Mouse (Mus musculus) forelimb bud, embryonic 11.5 days (tissue): ENCODE measurements at regions not wholly inside any gene's neighbourhood (a gene's known extent, or its start where the extent isn't known, plus 50 kb on each side); places are given as distances from the start of the nearest gene placed in this dataset.
A peak's percentile ranks its signal among the peaks of the same experiment; 100 is the strongest.
"Not testable (repeated sequence)": the region's sequence is repeated elsewhere in the genome, so short reads cannot be mapped to it uniquely, and the experiment has no call there.

Source experiments
- DNase-seq: peaks from one replicate; pipeline ENCODE4 v3.0.0-alpha.2; 2012; ENCODE audit warnings: low read depth, low spot score

DNA sequence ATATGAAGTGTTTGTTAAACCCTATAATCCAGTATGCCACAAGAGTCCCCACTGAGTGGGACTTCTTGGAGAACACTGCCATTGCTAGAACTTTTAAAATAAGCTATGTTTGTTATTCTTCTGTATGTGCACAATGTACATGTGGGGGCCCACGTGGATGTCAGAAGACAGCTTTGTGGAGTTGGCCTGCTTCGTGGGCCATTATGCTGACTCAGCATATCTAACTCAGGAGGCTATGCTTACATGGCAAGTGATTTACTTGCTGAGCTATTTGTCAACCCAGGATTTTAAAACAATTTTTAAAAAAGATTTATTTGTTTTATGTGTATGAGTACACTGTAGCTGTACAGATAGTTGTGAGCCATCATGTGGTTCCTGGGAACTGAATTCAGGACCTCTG lies 207.6 kb upstream of the Steap1 start:
- DNase-seq, result no peak

DNA sequence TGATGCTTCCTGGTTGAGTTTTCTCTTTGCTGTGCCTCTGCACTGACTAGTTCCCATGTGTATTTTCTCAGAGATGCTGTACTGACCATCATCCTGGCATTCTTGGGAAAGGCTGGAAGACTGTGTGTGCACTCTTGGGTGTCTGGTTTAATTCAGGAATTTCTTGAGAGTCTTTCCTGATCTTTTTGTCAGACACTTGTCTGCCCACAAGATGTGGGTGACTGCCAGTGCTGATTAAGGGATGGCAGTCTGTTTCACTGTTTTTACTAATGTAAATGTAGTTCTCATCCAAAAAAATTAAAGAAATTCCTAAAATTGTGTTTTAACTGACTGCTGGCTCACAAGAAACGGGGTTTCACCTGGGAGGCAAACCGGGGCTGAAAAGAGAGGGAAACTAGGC lies 206.7 kb upstream of the Steap1 start:
- no peak for DNase-seq

DNA sequence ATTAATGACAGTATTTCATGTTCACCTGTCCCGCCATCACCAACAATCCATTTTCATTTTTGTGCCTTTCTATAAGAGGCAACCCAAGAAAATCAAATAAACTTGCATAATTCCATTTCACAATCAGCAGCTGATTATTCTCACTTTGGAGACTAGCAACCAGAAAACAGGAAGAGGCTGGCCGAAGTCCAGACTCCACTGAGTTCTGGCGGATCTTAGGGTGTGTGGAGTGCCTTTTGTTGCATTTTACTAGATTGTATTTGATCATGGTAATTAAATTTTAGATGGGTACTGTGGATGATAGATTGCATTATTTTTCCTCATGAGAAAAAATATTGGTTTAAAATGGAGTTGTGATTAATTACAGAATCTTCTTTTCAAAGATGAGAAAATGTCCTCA lies 176.7 kb upstream of the Steap1 start:
- DNase-seq, result no peak

- no peak for DNase-seq
Observed at GRCm38 (mm10) chr5:5916427-5916826, 167.3 kb upstream of the Steap1 start.

GRCm38 (mm10) chr5:5889376-5889775 lies 140.2 kb upstream of the Steap1 start:
- DNase-seq, result no peak

DNA sequence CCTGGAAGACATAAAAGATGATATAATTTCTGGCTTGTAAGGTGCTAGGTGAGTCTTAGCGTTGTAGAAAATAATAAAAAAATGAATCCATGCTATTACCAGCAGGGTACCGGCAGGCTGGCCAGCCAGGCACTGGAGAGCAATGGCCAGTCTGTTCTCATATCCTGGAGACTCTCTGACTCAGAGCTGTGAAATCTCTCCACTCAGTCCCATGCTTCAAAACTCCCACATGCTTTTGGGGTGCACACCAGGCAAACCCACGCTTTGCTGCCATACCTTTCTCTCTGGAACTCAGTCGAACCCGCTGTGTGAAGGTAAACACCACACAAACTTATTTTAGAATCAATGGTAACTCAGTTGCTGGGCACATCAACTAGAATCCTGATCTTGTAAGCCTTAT lies 124.3 kb upstream of the Steap1 start:
- DNase-seq, result no peak

- DNase-seq, result no peak
Observed at GRCm38 (mm10) chr5:5856146-5856724, 107.1 kb upstream of the Steap1 start.

- peak; percentile 50 for DNase-seq
Observed at GRCm38 (mm10) chr5:5845805-5846496, 96.8 kb upstream of the Steap1 start.

DNA sequence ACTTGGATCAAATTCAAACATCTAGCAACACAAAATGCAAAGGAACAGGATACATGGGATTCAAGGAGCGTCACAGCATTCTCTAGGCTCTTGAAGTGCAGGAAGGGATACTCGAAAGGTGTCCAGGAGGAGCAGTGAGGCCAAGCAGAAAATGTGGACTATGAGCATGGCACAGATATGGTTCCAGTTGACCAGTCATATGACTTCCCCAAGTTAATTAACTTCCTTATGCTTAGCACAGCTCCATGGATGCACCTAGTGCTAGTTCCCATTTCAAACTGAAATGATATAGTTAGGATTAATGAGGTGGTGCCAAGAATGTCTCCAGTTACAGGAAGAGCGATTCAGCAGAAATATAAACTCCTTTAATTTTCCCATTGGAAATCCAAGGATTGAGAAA lies 95.2 kb upstream of the Steap1 start:
- DNase-seq, result no peak

DNA sequence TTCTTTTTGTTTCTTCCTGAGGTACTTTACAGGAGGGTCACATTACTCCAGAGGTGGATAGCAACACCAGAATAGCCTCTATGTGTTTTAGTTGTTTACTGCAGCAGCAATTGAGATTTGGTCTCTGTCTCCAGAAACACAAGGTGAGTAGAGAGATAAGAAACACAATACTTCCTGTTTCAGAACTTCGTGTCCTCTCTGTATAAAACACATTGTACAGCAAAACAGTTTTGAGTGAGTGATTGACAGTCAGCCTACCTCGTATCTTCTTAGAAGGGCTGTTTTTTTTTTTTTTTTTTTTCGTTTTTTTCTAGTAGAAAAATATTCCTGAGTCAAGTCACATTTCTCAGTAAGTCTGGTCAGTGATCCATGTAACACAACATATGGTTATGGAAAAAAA lies 89.6 kb upstream of the Steap1 start:
- DNase-seq, result no peak

- DNase-seq, result not testable (repeated sequence)
Observed at GRCm38 (mm10) chr5:5822666-5823065, 73.5 kb upstream of the Steap1 start.
